Mouse (Mus musculus) layer of hippocampus, postnatal 14 days (tissue): ENCODE measurements at regions not wholly inside any gene's neighbourhood (a gene's known extent, or its start where the extent isn't known, plus 50 kb on each side); places are given as distances from the start of the nearest gene placed in this dataset.
"Not testable (repeated sequence)": the region's sequence is repeated elsewhere in the genome, so short reads cannot be mapped to it uniquely, and the experiment has no call there.

Experiments used
- DNase-seq, 2 experiments: peaks; one replicate each; pipeline ENCODE4 v3.0.0; 2021 to 2022; ENCODE audit warnings: low spot score in 2 of 2, mixed read lengths in 1 of 2

- DNase-seq = not testable (repeated sequence)
Observed at GRCm38 (mm10) chr10:22460386-22460785, 100.0 kb downstream of the Raet1d start.

GRCm38 (mm10) chr10:22460818-22461479 is 100.6 kb downstream of the Raet1d start:
- DNase-seq = not testable (repeated sequence)

GRCm38 (mm10) chr10:22461480-22462050 is 101.2 kb downstream of the Raet1d start:
- DNase-seq = not testable (repeated sequence)

- DNase-seq = peak in 1 of 2 experiments; percentile 3
Observed at GRCm38 (mm10) chr10:22471722-22472330, 111.5 kb downstream of the Raet1d start.

GRCm38 (mm10) chr10:22479860-22480259 is 119.5 kb downstream of the Raet1d start:
- DNase-seq = peak in 1 of 2 experiments; percentile 52

DNA sequence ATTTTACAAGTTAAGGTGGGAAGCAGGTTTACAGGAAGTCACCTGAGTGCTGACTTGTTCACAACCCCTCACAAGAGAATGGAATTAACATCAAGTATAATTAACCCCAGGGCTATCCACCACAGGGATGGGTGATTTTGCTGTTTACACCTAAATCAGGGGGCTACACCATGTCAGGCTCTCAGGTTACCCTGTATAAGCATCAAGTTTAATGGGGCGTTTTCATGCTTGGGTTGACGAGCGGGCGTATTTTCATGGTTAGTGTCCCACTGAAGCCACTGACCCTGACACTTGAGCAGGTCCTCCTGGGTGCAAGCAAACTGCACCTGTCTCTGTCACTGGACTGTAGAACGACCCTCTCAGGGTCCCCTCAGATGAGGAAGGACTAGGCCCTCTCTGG is 126.7 kb downstream of the Raet1d start:
- DNase-seq = not testable (repeated sequence)

GRCm38 (mm10) chr10:22491806-22492347 is 131.5 kb downstream of the Raet1d start:
- DNase-seq = not testable (repeated sequence)

GRCm38 (mm10) chr10:22495975-22496496 is 135.7 kb downstream of the Raet1d start:
- peak; percentile 4 to 8 for DNase-seq
